Mouse (Mus musculus): Measurements from ENCODE around the gene Slc17a7.

DNA sequence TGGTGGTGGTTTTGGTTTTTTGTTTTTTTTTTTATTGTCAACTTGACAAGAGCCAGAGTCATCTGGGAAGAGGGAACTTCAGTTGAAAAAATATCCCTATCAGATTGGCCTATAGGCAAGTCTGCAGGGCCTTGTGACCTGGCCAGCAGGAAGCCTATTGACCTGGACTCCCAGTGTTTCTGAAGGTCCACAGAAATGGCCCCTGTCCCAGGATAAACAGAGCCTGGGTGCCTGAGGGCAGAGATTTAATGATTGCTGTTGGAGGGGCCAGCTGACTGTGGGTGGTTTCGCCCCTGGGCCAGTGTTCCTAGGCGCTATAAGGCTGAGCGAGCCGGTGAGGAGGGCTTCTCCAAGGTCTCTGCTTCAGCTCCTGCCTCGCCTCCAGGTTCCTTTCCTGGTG, 50.0 kb downstream of the Slc17a7 start:
- TF ChIP-seq POLR2AphosphoS2 (IDR thresholded peaks at IDR 0.05; ENCODE audit: low read depth, low read length) (no peak), KAT2A (IDR thresholded peaks at IDR 0.05; ENCODE audit: insufficient replicate concordance, low read length) (no peak), POLR2A (IDR thresholded peaks at IDR 0.05; ENCODE audit: low read depth, low read length) (no peak), CTCF (conservative IDR thresholded peaks at IDR 0.05 in 1 of 2, IDR thresholded peaks at IDR 0.05 in 1 of 2; ENCODE audit: low read depth in 2 of 2, low read length in 2 of 2) (no peak), USF1 (IDR thresholded peaks at IDR 0.05; ENCODE audit: low read depth, low read length) (no peak), NELFE (IDR thresholded peaks at IDR 0.05; ENCODE audit: low read depth, low read length) (no peak), SIN3A (IDR thresholded peaks at IDR 0.05; ENCODE audit: low read length) (no peak), MAX (IDR thresholded peaks at IDR 0.05; ENCODE audit: low read length) (no peak), MYC (IDR thresholded peaks at IDR 0.05; ENCODE audit: low read depth, low read length) (no peak), GABPA (IDR thresholded peaks at IDR 0.05; ENCODE audit: insufficient replicate concordance, low read depth, low read length) (no peak), CHD2 (IDR thresholded peaks at IDR 0.05; ENCODE audit: low read length) (no peak), JUN (IDR thresholded peaks at IDR 0.05; ENCODE audit: insufficient read depth, low read depth, low read length) (no peak)
